Mouse (Mus musculus) G1E-ER4 (cell line): ENCODE results near the gene Ppp2r5c. TPM values are rescaled to one million over a fixed set of nuclear protein-coding genes. Genes with fewer than 3 reads are reported as not detected.

Experiments
- GATA1 ChIP-seq: IDR thresholded peaks from one replicate; pipeline ENCODE4 v1.8.0; 2012; ENCODE audit warnings: low read length, inconsistent platforms
- polyA plus RNA-seq: library from polyadenylated mRNA; stranded (reverse); fragments of >175 nt; gene quantifications from 2 replicates; pipeline ENCODE4 v1.2.3, GENCODE M21; 2012

The Ppp2r5c gene
- polyA plus RNA-seq, 1 experiment = 24.6 TPM

DNA sequence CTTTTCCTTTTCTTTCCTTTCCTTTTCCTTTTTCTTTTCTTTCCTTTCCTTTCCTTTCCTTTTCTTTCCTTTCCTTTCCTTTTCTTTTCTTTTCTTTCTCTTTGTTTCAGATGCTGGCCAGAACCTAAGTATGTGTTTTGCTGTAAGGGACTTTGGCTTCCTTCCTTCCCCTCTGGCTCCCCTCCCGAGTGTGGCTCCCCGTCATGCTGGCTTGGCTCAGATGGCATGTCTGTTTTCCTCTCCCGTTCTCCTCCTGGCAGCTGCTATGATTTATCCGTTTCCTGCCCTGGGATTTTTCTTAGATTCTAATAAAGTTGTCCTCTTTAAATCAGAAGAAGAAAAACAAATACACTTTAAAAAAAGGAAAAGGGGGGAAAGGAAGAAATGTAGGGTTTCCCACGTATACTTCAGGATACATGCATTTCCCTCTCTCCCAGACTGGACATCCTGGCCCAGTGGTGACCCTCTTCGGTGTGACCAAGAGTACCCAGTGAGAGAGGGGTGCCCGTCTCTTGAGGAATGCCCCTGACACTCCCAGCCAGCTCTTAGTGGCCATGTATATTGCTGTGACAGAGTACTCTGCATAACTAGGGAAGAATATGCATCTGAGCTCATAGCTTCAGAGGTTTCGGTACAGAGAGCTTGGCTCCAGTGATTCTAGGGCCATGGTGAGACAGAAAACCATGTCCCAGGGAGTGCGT is 63.4 kb downstream of the Ppp2r5c start:
- TF ChIP-seq GATA1 = no peak

DNA sequence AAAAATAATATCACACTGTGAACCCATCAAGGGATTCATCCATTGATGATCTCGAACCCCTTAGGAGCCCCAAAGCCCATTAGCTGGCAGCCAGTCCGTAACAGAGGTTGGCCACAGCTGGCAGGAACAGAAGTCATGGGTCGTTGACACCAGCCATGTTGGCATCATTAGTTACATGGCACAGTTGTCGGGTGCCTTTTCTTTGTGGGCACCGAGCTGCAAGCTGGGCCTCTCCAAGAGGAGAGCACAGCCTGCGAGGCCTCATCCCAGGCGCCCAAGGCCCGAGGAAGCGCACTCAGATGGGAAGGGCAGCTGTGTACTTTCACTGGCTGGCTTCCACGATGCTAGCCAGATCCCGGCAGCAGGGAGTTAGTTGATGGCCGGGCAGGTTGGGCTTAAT is 64.3 kb downstream of the Ppp2r5c start:
- TF ChIP-seq GATA1 = no peak

DNA sequence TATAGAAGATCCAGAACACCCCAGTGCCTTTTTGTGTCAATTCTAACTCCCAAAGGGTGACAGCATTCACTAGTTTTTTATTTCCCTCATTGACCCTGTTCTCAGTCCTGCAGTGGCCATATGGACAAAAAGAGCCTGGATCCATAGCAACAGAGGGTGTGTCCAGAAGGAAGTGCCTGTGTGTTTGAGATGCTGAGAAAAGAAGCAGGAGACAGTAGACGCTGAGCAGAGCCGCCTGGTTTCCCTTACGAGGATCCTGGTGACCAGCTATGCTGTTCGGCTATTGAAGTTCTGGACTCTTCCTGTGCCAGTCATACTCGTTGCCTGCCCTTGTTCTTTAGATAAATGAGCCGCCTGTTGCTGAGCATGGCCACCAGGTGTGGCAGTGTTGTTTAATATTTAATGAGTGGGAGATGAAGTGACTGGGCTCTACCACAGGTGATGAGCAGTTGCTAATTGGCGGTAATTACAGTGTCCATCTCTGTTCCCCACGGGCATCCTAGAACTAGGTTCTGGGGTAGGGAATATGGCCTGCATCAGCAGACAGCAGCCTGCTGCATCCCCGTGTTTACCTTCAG is 65.0 kb downstream of the Ppp2r5c start:
- TF ChIP-seq GATA1 = no peak

DNA sequence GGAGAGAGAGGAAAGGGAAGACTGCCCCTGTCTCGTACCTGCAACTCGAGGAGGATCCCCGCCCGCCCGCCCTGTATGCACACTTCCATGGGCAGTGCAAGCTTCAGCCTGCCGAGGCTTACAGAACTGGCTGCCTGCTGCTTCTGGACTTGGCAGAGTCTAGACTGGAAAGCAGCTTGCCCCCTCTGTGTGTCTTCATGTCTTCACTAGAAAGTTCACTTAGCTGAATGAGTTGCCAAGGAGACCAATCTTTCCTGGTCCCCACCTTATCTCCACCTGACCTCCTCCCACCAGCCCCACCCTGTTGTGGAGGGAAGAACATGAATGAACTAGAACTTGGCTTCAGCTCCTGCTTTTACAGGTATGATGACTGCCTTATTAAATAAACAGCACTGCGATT is 66.0 kb downstream of the Ppp2r5c start:
- TF ChIP-seq GATA1 = no peak

DNA sequence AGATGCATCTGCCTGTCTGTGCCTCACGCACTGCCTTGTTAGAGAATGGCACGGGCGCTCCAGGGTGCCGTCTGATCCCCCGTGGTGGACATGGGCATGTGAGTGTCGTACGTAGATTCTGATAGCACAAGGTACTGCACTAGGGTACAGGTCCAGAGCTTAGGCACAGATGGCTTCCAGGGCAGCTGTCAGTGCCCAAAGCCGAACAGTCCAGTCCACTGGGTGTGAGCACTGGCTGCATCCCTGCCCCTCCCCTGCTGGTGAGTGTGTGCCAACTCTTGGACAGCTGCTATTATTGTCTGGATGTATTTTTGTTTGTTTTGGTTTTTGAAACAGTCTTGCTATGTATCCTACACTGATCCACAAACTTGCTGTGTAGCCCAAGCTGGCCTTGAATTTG is 68.8 kb downstream of the Ppp2r5c start:
- TF ChIP-seq GATA1 = no peak

DNA sequence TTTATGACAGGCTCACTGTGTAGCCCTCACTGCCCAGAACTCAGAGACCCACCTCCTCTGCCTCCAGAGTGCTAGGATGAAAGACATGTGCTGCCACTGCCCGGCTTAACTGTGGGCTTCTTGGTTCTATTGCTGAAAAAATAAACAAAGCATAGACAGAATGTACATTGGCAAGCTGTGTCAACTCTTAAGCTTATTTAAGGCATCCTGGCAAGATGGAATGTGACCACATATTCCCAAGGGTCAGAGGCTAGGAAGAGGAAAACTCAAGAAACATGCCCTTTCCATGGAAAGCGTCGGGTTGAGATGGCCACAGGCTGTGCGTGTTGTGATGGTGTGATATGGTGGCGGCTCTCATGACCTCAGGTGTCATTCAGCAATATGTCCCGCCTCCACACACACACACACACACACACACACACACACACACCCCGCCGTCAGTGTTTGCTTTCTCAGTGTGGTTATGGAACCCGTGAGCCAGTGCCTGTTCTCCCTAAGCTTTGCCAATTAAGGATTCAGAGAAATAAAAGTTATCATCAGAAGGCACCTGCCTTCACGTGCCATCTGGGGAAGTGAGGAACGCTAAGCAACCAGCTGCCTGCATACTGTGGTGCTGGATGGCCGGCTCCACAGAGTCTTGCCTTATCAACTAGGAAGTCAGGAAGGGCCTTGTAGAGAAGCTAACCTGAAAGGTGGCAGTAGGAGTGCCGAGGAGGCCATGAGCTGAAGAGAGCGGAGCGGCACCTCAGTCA is 73.5 kb downstream of the Ppp2r5c start:
- no peak for TF ChIP-seq GATA1

DNA sequence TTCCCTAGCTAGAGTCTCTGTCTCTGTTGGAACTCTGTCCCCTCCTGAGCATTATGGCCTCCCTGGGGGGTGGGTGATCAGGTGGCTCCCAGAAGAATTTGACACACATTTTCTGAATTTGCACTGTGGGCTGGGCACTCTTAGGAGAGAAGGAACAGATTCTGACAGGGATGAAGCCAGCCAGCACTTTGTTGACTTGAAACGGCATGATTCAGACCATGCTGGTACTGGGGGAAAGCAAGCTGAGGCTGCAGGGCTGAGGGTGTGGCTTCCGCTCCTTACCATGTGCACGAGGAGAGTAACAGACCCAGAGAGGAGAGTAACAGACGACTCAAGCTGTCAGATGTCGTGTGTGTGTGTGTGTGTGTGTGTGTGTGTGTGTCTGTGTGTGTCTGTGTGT is 76.6 kb downstream of the Ppp2r5c start:
- TF ChIP-seq GATA1 = no peak

DNA sequence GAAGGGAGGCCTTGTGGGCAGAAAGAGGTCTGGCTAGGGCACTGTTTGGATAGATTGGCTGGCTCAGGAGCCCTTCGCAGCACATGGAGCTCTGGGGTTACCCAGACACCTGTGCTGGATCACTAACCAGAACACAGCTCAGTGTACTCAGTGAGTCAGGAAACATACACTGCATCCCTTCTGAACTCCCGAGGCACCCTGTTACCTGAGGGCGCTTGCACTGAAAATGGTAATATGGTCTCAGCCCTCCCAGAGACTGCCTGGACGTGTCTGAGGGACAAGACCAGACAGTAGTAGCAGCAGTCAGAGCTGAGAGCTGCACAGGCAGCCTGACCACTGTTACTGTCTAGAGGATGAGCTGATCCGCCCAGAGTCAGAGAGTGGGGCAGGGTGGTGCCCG is 85.8 kb downstream of the Ppp2r5c start:
- no peak for TF ChIP-seq GATA1

DNA sequence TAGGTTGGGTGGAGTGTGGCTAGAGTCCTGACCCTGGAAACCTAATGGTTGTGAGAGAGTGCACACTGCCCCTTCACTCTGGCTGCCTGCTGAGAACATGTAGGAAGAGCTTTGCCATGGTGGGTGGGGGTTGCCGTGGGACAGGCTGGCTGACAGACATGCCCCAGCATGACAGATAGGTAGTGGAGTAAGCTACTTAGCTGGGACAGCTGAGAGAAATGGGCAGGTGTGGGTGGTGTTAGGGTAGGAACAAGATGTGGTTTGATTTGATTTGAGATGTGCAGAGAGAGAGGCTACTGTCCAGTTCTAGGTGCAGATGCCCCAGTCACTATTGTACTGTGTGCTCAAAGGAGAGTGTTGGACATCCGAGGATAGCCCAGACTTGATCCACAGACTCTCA is 86.2 kb downstream of the Ppp2r5c start:
- no peak for TF ChIP-seq GATA1

DNA sequence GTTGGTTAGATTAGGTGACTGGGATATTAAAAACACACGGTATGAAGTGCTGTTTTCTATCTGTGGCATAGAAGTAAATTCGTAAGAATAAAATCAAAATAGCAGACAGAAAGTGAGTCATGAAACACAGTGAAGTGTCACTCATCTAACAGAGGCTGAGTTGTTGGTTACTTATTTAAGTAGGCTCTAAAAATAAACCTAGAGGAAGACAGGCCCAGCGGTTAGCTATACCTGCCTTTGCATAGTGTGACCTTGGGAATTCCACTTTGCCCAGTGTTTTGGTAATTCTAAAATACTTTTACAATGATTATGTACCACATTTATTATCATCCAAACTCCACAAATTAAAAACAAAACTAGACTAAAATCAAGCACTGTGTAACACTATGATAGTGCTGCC is 86.9 kb downstream of the Ppp2r5c start:
- TF ChIP-seq GATA1 = no peak

DNA sequence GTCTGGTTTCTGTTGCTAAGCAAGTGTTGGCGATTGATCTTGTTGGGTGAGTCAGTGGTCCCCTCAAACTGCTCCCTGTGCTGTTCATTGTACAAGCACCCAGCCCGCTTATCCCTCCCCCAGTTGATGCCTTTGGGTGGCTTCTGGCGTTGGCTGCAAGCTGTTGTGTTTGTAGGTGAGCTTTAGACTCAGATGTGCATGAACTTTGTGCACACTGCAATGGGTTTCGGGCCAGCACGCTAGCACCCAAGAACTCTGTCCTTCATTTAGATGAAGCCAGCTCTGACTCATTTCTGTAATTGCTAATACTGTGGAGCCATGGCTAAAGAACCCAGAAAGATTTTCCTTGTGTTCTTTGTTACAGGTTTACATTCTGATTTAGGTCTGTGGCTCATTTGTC is 88.4 kb downstream of the Ppp2r5c start:
- no peak for TF ChIP-seq GATA1

DNA sequence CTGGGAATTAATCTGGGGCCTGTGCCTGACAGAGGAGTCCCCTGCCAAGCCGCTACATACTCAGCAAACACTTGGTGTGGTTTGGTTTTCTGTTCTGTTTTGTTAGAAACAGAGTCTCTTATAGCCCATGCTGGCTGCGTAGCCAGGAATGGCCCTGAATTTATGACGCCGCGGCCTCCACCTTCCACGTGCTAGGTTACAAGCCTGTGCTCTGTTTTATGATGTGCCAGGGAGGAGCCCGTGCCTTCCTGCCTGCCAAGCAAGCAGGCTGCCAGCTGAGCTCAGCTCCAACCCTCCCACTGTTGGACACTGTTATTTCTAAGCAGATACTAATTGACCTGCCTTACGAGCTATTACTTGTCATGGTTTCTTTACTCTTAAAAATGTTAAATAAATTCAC is 90.8 kb downstream of the Ppp2r5c start:
- TF ChIP-seq GATA1 = no peak

DNA sequence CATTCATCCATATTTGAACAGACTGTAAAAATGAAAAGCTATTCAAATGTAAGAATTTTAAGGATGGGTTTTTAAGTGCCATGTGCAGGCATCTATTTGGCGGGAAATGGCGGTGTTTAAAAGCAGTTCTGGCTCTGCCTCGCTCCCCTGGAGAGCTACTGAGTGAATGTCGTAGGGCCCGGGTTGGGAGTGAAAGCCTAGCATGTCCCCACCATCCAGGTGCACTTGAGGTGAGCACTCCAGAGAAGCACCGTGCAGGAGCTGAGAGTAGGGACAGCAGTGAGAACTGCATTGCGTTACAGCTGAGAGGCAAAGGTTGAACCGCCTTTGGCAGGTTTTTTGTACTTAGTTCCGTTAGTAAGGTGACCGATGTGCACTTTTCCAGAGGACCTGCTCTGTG is 92.4 kb downstream of the Ppp2r5c start:
- no peak for TF ChIP-seq GATA1

DNA sequence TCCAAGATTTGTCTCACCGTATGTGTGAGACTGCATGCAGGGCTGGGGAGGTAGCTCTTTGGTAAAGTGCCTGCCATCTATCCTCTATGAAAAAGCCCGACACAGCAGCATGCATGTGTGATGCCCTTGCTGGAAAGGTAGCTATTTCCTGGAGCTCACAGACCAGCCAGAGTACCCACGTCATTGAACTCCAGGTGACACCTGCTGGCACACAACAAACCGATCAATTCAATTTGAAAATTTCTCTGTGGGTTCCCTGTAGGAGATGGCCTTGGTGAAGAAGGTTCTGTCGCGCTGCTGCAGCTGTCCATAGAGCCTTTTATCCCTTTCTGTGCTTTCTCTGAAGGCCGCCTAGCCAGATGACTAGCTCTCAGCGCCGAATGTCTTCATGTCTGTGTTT is 92.9 kb downstream of the Ppp2r5c start:
- no peak for TF ChIP-seq GATA1

DNA sequence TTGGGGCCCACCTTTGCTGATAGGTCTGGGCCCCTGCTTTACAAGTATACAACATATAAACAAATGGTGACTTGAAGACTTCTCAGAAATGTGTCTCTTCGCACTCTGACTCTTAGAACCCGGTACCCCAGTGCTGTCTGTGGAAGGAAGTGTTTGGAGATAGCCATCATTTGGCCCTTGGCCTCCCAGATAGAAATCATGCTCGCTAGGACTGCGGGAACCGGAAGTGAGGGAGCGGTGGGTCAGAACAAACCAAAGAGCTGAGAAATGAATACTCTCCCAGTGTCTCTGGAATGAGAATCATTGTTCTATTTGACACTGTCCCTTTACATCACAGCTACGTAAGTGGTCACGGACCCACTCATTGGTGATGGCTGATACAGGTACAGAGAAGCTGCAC is 93.4 kb downstream of the Ppp2r5c start:
- no peak for TF ChIP-seq GATA1

DNA sequence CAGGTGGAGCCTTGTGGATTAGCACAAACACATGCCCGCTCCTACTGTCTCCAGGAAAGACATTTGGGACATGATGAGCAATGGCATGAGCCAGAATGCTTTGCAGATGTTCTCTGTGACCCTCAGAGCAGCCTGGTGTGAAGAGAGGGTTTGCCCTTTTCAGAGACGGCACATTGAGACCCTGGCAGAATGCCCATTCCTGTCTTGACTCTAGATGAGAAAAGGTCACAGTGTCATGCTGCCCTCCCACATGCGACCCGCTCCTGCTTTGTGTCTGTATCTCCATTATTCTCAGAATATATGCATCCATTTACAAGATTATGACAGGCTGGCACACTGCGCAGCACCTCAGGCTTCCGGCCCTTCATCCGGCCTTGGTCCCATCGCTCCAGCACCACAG is 94.1 kb downstream of the Ppp2r5c start:
- TF ChIP-seq GATA1 = no peak

DNA sequence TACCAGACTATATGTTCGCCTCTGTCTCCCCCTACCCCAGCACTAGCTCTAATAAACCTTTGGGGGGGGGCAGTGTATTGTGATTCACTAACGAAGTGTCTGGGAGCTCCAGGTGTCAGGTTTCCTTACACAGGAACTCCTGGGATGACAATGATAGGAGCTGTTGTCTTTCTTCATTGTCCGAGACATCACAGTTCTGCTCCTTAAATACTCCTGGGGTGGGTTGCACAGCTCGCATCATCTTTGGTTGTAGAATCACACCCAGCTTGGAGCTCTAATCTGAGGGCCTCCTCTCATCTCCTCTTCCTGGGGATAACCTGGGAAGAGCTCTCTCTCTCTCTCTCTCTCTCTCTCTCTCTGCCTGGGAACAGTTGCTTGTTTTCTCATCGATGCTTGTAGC is 94.6 kb downstream of the Ppp2r5c start:
- TF ChIP-seq GATA1 = no peak
